Mouse (Mus musculus): ENCODE data around the gene Ly6g. TPM values are rescaled to one million over a fixed set of nuclear protein-coding genes. Genes with fewer than 3 reads are reported as not detected.

Gene Ly6g
- polyA plus RNA-seq (2017; shearing (Covaris generic)) = not detected

DNA sequence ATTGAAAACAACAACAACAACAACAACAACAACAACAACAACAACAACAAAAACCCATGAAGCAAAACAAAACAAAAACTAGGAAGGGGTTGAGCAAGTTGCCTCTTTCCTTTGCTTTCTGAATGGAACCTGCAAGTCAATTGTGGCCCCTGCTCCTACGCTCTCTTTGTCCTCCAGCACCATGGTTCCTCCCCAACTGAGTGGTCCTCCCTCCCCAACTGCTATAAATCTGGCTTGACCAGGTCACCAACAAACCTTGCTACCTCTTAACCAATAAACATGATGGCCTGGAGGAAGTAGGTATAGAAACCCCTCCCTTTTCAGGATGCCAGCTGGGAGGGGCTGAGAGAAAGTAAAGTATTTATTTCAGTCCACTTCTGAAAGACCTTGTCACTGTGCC lies at the start of gene Ly6g:
Gene Ly6g (plus strand): TSS at position 301 of the 400 bp plus-strand sequence.

DNA sequence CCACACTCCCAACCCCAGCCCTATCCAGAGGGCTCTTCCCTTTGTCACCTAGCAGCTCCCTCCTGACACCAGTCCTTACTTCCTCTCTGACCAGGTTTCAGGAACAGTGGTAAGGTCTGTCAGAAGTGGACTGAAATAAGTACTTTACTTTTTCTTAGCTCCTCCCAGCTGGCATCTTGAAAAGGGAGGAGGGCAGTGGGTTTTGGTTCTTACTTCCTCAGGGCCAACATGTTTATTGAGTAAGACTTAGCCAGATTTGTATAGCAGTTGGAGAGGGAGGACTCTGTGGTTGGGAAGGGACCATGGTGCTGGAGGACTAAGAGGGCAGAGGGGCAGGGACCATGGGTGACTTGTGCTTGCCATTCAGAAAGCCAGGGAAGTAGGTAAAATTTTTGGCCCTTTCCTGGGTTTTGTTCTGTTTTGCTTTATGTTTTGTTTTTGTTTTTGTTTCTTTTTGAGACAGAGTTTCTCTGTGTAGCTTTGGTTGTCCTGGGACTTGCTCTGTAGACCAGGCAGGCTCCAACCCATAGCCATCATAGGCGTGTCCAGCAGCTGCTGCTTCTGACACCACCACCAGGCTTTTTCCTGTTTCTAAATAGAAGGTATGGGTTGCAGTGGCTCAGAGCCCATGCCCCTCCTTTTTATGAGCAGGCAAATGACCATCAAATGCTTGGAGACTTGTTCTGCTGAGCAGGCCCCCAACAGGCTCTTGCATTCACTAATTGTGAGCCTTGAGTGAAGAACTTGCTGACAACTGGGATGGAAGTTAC lies 43.0 kb upstream of the Ly6g start, which contains the start of gene Ly6c2:
Gene Ly6c2 (minus strand): TSS at position 110 of the 770 bp plus-strand sequence.

Other genes with a start within 250 kb of the Ly6g start
- 1.1 TPM for gene Ly6i, start 171.8 kb upstream of the Ly6g start, polyA plus RNA-seq (2017; shearing (Covaris generic))
- gene Ly6a, start 157.2 kb upstream of the Ly6g start, polyA plus RNA-seq (2017; shearing (Covaris generic)) = 888 TPM
- 478 TPM for gene Ly6c1, start 106.4 kb upstream of the Ly6g start, polyA plus RNA-seq (2017; shearing (Covaris generic))
- gene Ly6c2, start 43.3 kb upstream of the Ly6g start, polyA plus RNA-seq (2017; shearing (Covaris generic)) = 15.3 TPM
- gene BC025446, start 61.1 kb downstream of the Ly6g start, polyA plus RNA-seq (2017; shearing (Covaris generic)) = not detected
- gene Ly6f, start 113.2 kb downstream of the Ly6g start, polyA plus RNA-seq (2017; shearing (Covaris generic)) = not detected